Mouse (Mus musculus) Muller cell, postnatal 12 days (primary cell): ENCODE results near the gene Erich2.

Experiments used
- DNase-seq: peaks from one replicate; pipeline ENCODE4 v3.0.0-alpha.2; 2015; ENCODE audit errors: inconsistent ontology term

The Erich2 gene

GRCm38 (mm10) chr2:70508496-70508895, at the start of gene Erich2:
Gene Erich2, plus strand, starts transcription at chr2:70508819.
- no peak for DNase-seq

- no peak for DNase-seq
Observed at GRCm38 (mm10) chr2:70463606-70464005, 45.0 kb upstream of the Erich2 start.

GRCm38 (mm10) chr2:70471136-70471535, 37.5 kb upstream of the Erich2 start:
- no peak for DNase-seq

GRCm38 (mm10) chr2:70471861-70472620, 36.6 kb upstream of the Erich2 start:
- peak; percentile 43 for DNase-seq

GRCm38 (mm10) chr2:70497715-70498318, 10.8 kb upstream of the Erich2 start:
- DNase-seq = no peak

- no peak for DNase-seq
Observed at GRCm38 (mm10) chr2:70503436-70503835, 5.2 kb upstream of the Erich2 start.

GRCm38 (mm10) chr2:70505229-70505628, 3.4 kb upstream of the Erich2 start:
- DNase-seq = no peak

GRCm38 (mm10) chr2:70505896-70506295, 2.7 kb upstream of the Erich2 start:
- DNase-seq = no peak

GRCm38 (mm10) chr2:70506372-70506771, 2.2 kb upstream of the Erich2 start:
- DNase-seq = no peak

- peak; percentile 93 for DNase-seq
Observed at GRCm38 (mm10) chr2:70509021-70509632, 508 bp downstream of the Erich2 start.

GRCm38 (mm10) chr2:70538283-70538682, 29.7 kb downstream of the Erich2 start:
- peak; percentile 24 for DNase-seq

GRCm38 (mm10) chr2:70550671-70551070, 42.1 kb downstream of the Erich2 start:
- DNase-seq = no peak

GRCm38 (mm10) chr2:70551446-70551845, 42.8 kb downstream of the Erich2 start:
- DNase-seq = no peak

GRCm38 (mm10) chr2:70552067-70552598, 43.5 kb downstream of the Erich2 start:
- DNase-seq = no peak

GRCm38 (mm10) chr2:70552772-70553171, 44.2 kb downstream of the Erich2 start, which contains the start of gene Gad1:
Gene Gad1, plus strand, starts transcription at chr2:70553072.
- no peak for DNase-seq

- DNase-seq = no peak
Observed at GRCm38 (mm10) chr2:70553826-70554225, 45.2 kb downstream of the Erich2 start.

GRCm38 (mm10) chr2:70558112-70558842, 49.7 kb downstream of the Erich2 start:
- peak; percentile 75 for DNase-seq

- no peak for DNase-seq
Observed at GRCm38 (mm10) chr2:70558843-70559451, 50.3 kb downstream of the Erich2 start.

GRCm38 (mm10) chr2:70559520-70559919, 50.9 kb downstream of the Erich2 start:
- peak; percentile 52 for DNase-seq

- DNase-seq = peak; percentile 39
Observed at GRCm38 (mm10) chr2:70561077-70561795, 52.6 kb downstream of the Erich2 start.
